Mouse (Mus musculus) embryo, embryonic 11 days (tissue): ENCODE results near the gene Acvr1.

Source experiments
- DNase-seq: peaks from one replicate; pipeline ENCODE4 v3.0.0-alpha.2; 2015

The Acvr1 gene

GRCm38 (mm10) chr2:58403481-58403880 is 163.5 kb downstream of the Acvr1 start:
- DNase-seq = no peak

DNA sequence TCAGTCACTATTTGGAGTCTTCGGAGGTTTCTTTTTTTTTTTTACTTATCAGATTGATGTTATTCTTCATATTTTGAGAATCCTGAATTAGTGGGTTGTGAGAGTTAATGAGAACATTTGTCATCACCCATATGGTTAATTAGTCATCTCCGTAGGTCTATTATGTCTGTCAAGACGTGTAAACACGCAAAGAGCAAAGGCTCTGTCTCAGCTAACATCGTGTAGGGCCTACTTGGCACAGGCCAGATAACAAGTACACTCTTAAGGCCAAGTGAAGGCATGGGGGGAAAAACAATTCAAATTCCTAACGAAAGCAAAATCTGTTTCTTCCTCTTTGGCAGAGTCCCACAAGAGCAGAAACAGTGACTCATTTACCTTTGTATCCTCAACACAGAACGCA is 178.4 kb downstream of the Acvr1 start:
- DNase-seq = no peak

DNA sequence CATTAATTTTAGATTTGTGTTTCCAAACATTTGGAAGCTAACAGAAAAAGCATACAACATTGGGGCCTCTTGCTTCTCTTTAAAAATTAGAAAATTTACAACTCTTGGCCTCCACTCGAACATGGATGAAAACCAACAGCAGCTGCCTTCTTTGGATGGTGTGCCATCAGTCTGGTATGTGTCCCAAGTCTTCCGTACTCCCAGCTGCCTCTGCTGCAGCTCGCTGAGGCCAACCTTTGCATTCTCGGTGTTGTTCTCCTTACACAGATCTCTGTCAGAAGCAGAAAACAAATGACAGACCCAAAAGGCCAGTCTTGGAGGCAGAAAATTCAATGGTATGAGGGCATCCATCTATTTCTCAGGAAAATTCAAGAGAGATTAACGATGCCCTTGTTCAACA is 186.9 kb downstream of the Acvr1 start:
- DNase-seq = no peak

DNA sequence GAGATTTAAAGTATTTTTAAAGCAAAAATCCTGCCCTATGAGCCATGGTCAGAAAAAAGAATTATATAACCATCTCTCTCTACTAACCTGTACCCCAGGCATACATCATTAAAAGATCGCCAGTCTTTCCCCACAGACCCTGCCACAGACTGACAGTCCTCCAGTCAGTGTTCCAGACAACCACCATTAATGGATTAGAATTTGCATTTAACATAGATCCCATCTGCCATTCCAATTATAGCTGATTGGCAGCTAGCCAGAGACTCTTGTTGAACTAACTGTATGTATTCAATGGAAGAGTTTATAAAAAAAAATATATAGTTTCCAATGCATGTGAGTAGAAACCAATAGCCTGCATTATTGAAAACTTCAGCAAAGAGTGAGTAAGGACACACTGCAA is 187.5 kb downstream of the Acvr1 start:
- DNase-seq = no peak

- DNase-seq = no peak
Observed at GRCm38 (mm10) chr2:58377417-58378130, 189.4 kb downstream of the Acvr1 start.

DNA sequence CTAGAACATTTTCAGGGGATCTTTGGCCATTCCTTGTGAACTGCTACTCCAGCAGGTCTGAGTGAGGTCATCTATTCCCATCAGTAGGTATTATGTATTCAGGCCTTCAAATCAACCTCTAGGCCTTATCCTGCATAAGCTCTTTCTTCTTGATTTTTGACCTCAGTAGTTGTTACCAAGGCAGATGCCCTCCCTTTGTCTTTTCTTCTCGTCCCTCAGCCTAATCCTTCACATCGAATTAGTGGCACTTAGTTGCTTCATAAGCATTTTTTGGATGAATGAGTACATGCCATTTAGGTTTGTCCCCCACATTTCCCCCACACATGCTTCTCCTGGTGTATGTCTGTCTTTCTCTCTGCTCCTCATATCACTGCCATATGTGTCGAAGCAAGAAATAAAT is 200.8 kb downstream of the Acvr1 start:
- no peak for DNase-seq

- DNase-seq = no peak
Observed at GRCm38 (mm10) chr2:58361361-58362046, 205.5 kb downstream of the Acvr1 start.

DNA sequence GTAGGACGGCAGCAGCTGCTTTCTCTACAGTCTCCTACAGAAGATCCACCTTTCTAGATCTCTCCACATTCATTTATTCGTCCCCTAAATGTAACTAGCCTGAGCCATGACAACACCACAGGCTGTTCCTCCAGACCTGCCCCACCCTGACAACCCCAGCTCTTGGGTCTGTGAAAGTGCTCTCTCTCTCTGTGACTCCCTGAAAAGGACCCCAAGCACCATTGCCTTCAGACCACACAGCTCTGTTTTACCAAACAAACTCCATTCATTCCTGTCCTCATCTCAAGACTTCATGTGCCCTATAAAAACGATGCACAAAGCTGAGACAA is 208.9 kb downstream of the Acvr1 start:
- no peak for DNase-seq

GRCm38 (mm10) chr2:58357414-58358131 is 209.4 kb downstream of the Acvr1 start, which contains the start of gene Acvr1c:
Gene Acvr1c, minus strand, starts transcription at chr2:58357895.
- peak; percentile 51 for DNase-seq

DNA sequence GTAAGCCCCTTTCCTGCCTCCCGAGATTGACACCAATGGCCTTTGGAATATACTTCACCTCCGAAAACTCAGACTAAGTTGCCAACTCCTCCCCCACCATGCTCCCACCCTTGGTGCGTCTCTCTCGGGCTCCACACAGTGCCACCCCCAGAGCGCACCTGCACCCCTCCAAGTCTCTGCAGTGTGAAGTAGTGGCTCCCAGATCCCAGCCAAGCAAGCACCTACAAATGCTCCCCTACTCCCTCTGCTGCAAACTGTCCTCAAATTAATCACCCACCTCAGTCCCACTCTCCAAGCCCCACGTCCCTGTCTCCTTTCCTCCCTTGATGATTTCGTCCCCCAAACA is 209.9 kb downstream of the Acvr1 start:
- DNase-seq = peak; percentile 19

- no peak for DNase-seq
Observed at GRCm38 (mm10) chr2:58354389-58354788, 212.6 kb downstream of the Acvr1 start.

- DNase-seq = no peak
Observed at GRCm38 (mm10) chr2:58352846-58353245, 214.1 kb downstream of the Acvr1 start.

- no peak for DNase-seq
Observed at GRCm38 (mm10) chr2:58350657-58351056, 216.3 kb downstream of the Acvr1 start.
